Mouse (Mus musculus): ENCODE data around the gene Krt77. TPM values are rescaled to one million over a fixed set of nuclear protein-coding genes. Genes with fewer than 3 reads are reported as not detected.

The Krt77 gene
- polyA plus RNA-seq (2017; shearing (Covaris generic)): not detected

GRCm38 (mm10) chr15:101869431-101869830 is at the start of gene Krt77:
Gene Krt77, minus strand, starts transcription at chr15:101869705.

DNA sequence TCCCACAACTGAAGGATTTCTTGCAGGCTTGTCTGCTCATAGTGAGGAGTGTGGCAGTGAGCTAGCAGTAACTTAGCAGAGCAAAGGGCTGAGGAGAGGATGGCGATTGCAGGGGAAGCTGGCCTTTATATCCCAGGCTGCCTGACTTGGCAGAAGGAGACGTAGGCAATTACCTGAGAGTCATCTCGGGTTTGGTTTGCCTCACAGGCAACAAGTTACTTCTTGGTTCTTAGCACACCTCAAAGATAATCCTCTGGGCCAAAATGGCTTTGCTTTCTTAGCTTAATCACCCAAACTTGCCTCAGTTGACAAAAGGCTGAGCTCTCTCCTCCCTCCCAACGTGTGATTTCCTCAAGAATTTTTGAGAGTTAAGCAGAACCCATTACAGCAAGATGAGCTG is 23.3 kb upstream of the Krt77 start, which contains the start of gene Krt76:
TSS of gene Krt76 (minus strand) at position 101 of the 400 bp plus-strand sequence.

GRCm38 (mm10) chr15:101850694-101851093 is 18.8 kb downstream of the Krt77 start, which contains the start of gene Krt1:
Gene Krt1, minus strand, starts transcription at chr15:101850794.

GRCm38 (mm10) chr15:101817875-101818274 is 51.6 kb downstream of the Krt77 start, which contains the start of gene Krt2:
Gene Krt2, minus strand, starts transcription at chr15:101818169.

Other genes starting within 250 kb of the Krt77 start
- not detected for gene Gm5414, start 241.5 kb downstream of the Krt77 start, polyA plus RNA-seq (2017; shearing (Covaris generic))
- not detected for gene Gm5478, start 222.3 kb downstream of the Krt77 start, polyA plus RNA-seq (2017; shearing (Covaris generic))
- gene Krt6b, start 189.4 kb downstream of the Krt77 start, polyA plus RNA-seq (2017; shearing (Covaris generic)): not detected
- not detected for gene Krt6a, start 175.4 kb downstream of the Krt77 start, polyA plus RNA-seq (2017; shearing (Covaris generic))
- not detected for gene Krt5, start 156.8 kb downstream of the Krt77 start, polyA plus RNA-seq (2017; shearing (Covaris generic))
- gene Krt71, start 126.6 kb downstream of the Krt77 start, polyA plus RNA-seq (2017; shearing (Covaris generic)): not detected
- not detected for gene Krt72, start 83.2 kb downstream of the Krt77 start, polyA plus RNA-seq (2017; shearing (Covaris generic))
- not detected for gene Krt73, start 67.4 kb downstream of the Krt77 start, polyA plus RNA-seq (2017; shearing (Covaris generic))
- gene Krt2, start 51.5 kb downstream of the Krt77 start, polyA plus RNA-seq (2017; shearing (Covaris generic)): not detected
- not detected for gene Krt1, start 18.9 kb downstream of the Krt77 start, polyA plus RNA-seq (2017; shearing (Covaris generic))
- not detected for gene Krt76, start 23.2 kb upstream of the Krt77 start, polyA plus RNA-seq (2017; shearing (Covaris generic))
- not detected for gene Krt4, start 55.0 kb upstream of the Krt77 start, polyA plus RNA-seq (2017; shearing (Covaris generic))
- not detected for gene Krt79, start 70.6 kb upstream of the Krt77 start, polyA plus RNA-seq (2017; shearing (Covaris generic))
- gene Krt78, start 84.6 kb upstream of the Krt77 start, polyA plus RNA-seq (2017; shearing (Covaris generic)): not detected
- not detected for gene Krt8, start 134.8 kb upstream of the Krt77 start, polyA plus RNA-seq (2017; shearing (Covaris generic))
- 1.3 TPM for gene Krt18, start 158.5 kb upstream of the Krt77 start, polyA plus RNA-seq (2017; shearing (Covaris generic))
- 162 TPM for gene Eif4b, start 204.1 kb upstream of the Krt77 start, polyA plus RNA-seq (2017; shearing (Covaris generic))
- gene Tns2, start 230.7 kb upstream of the Krt77 start, polyA plus RNA-seq (2017; shearing (Covaris generic)): 1.8 TPM

Measured in CD4-positive, CD25-positive, alpha-beta regulatory T cell, adult 9 weeks (primary cell).